Mouse (Mus musculus) small intestine, adult 10 weeks (tissue): Measurements from ENCODE around the gene Trmt10b. TPM values are rescaled to one million over a fixed set of nuclear protein-coding genes. Genes with fewer than 3 reads are reported as not detected.

Experiments
- polyA plus RNA-seq: library from polyadenylated mRNA; stranded (reverse); fragments of 350-450 nt; fragmentation: Illumina TruSeq; extraction: RNeasy Lipid Tissue Mini Kit (QIAGEN cat#74804); gene quantifications from one replicate; pipeline ENCODE4 v1.2.3, GENCODE M21; 2014; ENCODE audit warnings: low replicate concordance

Trmt10b gene
- polyA plus RNA-seq = 8.7 TPM

GRCm38 (mm10) chr4:45296662-45297564 is at the start of gene Trmt10b:
Gene Trmt10b (plus strand): TSS chr4:45297127.

GRCm38 (mm10) chr4:45341669-45342249 is 44.8 kb downstream of the Trmt10b start, which contains the start of gene Dcaf10:
Gene Dcaf10 (plus strand): TSS chr4:45342101.

GRCm38 (mm10) chr4:45342286-45343155 is 45.6 kb downstream of the Trmt10b start, which contains the start of gene Exosc3:
Gene Exosc3 (minus strand): TSS chr4:45342732.

Other genes with a start within 250 kb of the Trmt10b start
- gene Fbxo10, start 212.5 kb upstream of the Trmt10b start, polyA plus RNA-seq = 0.15 TPM
- gene Tomm5, start 189.0 kb upstream of the Trmt10b start, polyA plus RNA-seq = 107 TPM
- not detected for gene Frmpd1, start 112.3 kb upstream of the Trmt10b start, polyA plus RNA-seq
- 23.3 TPM for gene Dcaf10, start 45.0 kb downstream of the Trmt10b start, polyA plus RNA-seq
- 49.9 TPM for gene Exosc3, start 45.6 kb downstream of the Trmt10b start, polyA plus RNA-seq
- gene Slc25a51, start 111.6 kb downstream of the Trmt10b start, polyA plus RNA-seq = 75.8 TPM
- 4.3 TPM for gene Shb, start 235.3 kb downstream of the Trmt10b start, polyA plus RNA-seq